In genomic region chr15:98617176-98617537, GRCm38 (mm10) we compare ENCODE assay signal across 8 mouse cellular contexts. TPM values are rescaled to one million over a fixed set of nuclear protein-coding genes. Genes with fewer than 3 reads are reported as not detected.
DNase-seq lines count a peak whose midpoint lies in the region; ATAC-seq and TF ChIP-seq lines count a peak whose summit lies in the region.

No protein-coding gene starts in this region.

- no peaks in the 10 kb centered on the region for H3K79me2 ChIP-seq in liver, adult 2 months (ENCODE audit: control insufficient read depth, insufficient read depth, low read length)

- H3K9ac ChIP-seq in liver, adult 2 months (ENCODE audit: low read depth, low read length) = no peak overlapping the region
- H3K9ac ChIP-seq in neural tube, embryonic 11.5 days (ENCODE audit: low read length) = no peak overlapping the region

- TF ChIP-seq CTCF in kidney, adult 2 months (conservative IDR thresholded peaks at IDR 0.05; ENCODE audit: insufficient read depth, insufficient read length, low read depth, low read length) = peak; percentile 82
- TF ChIP-seq CTCF in liver, adult 2 months (IDR thresholded peaks at IDR 0.05; ENCODE audit: low read depth, low read length) = peak; percentile 56; the same call in 1 of the 2 replicates

- no peak overlapping the region for H3K4me3 ChIP-seq in kidney, adult 2 months (ENCODE audit: insufficient read depth, low read depth, low read length)
- no peak overlapping the region for H3K4me3 ChIP-seq in liver, adult 2 months (ENCODE audit: insufficient read depth, low read depth, low read length)
- 0 out of 2 replicates have a peak overlapping the region, but pooled peaks have one; percentile 2 for H3K4me3 ChIP-seq in neural tube, embryonic 11.5 days (ENCODE audit: low read depth, low read length)

- H3K9me3 ChIP-seq in neural tube, embryonic 11.5 days (ENCODE audit: control insufficient read depth, low read length) = no peaks in the 10 kb centered on the region

- no peaks in the 10 kb centered on the region for H3K36me3 ChIP-seq in kidney, adult 2 months (ENCODE audit: control insufficient read depth, insufficient read depth, low read length)
- H3K36me3 ChIP-seq in liver, adult 2 months (ENCODE audit: control insufficient read depth, insufficient read depth, low read length) = no peaks in the 10 kb centered on the region
- no peaks in the 10 kb centered on the region for H3K36me3 ChIP-seq in neural tube, embryonic 11.5 days (ENCODE audit: control insufficient read depth, insufficient read depth, low read length)

- no peaks in the 10 kb centered on the region for H3K27me3 ChIP-seq in kidney, adult 2 months (replicated peaks; ENCODE audit: control insufficient read depth, insufficient read depth, low read length)
- no peaks in the 10 kb centered on the region; the same call in 1 of the 2 replicates for H3K27me3 ChIP-seq in liver, adult 2 months (ENCODE audit: control insufficient read depth, insufficient read depth, low read length)
- H3K27me3 ChIP-seq in neural tube, embryonic 11.5 days (ENCODE audit: control insufficient read depth, insufficient read depth, low read length) = 0 out of 2 replicates have a peak, but pooled peaks cover under 1% of the 10 kb centered on the region

- H3K4me2 ChIP-seq in neural tube, embryonic 11.5 days (ENCODE audit: low read depth) = peak overlapping the region; percentile 26

- no peak overlapping the region for H3K27ac ChIP-seq in kidney, adult 2 months (ENCODE audit: insufficient read depth, low read depth, low read length)
- no peak overlapping the region for H3K27ac ChIP-seq in liver, adult 2 months (replicated peaks; ENCODE audit: insufficient read depth, low read depth, low read length)
- no peak overlapping the region for H3K27ac ChIP-seq in neural tube, embryonic 11.5 days (ENCODE audit: low read depth, low read length)

- DNase-seq in 416B (ENCODE audit: low read depth) = peak; percentile 74
- DNase-seq in T-cell, adult 2 months (ENCODE audit: low spot score) = peak; percentile 41
- peak; percentile 95 for DNase-seq in embryo, embryonic 10.5 days (ENCODE audit: low spot score)
- DNase-seq in heart, adult 18-20 months = peak; percentile 63 to 96
- peak; percentile 81 for DNase-seq in kidney, adult 2 months
- no peak for DNase-seq in liver, adult 2 months (ENCODE audit: extremely low read depth, low read depth, low spot score)
- DNase-seq in neural tube, embryonic 11.5 days (ENCODE audit: low spot score) = peak; percentile 91
- peak; percentile 70 to 80 for DNase-seq in thymus, postnatal 36 days

- no peak for ATAC-seq in neural tube, embryonic 11.5 days (ENCODE audit: insufficient read depth, low FRiP score, low TSS enrichment)

- 1% methylated on average over 12 of the region's 12 CpGs for WGBS in kidney, adult 2 months
- under 1% methylated on average over 12 of the region's 12 CpGs for WGBS in liver, adult 2 months
- WGBS in neural tube, embryonic 11.5 days = under 1% methylated on average over 12 of the region's 12 CpGs

- peaks cover 20% of the 10 kb centered on the region for H3K4me1 ChIP-seq in kidney, adult 2 months (ENCODE audit: control insufficient read depth, insufficient read depth, low read length)
- peaks cover 5% of the 10 kb centered on the region; the same call in 1 of the 2 replicates for H3K4me1 ChIP-seq in liver, adult 2 months (ENCODE audit: control insufficient read depth, insufficient read depth, low read length)
- no peaks in the 10 kb centered on the region for H3K4me1 ChIP-seq in neural tube, embryonic 11.5 days (ENCODE audit: control insufficient read depth, insufficient read depth, low read length)

- no peak for TF ChIP-seq POLR2A in kidney, adult 2 months (IDR thresholded peaks at IDR 0.05; ENCODE audit: low read depth, low read length)
- TF ChIP-seq POLR2A in liver, adult 2 months (IDR thresholded peaks at IDR 0.05; ENCODE audit: extremely low read depth, insufficient read depth, low read length) = no peak

RNA-seq across cellular contexts. Expression of gene Adcy6, which starts 7.3 kb away (rescaled TPM):
- 100 to 1,000 TPM; 141 to 148 TPM for total RNA-seq in heart, adult 18-20 months (2021)
- 98.7 and 104 TPM in 2 replicates for polyA plus RNA-seq in kidney, adult 2 months (2012; rRNA removed)
- total RNA-seq in liver, adult 2 months (2014; rRNA removed) = 8.9 and 11.8 TPM in 2 replicates
- polyA plus RNA-seq in liver, adult 2 months (2012; rRNA removed) = 13.7 and 16.3 TPM in 2 replicates
- 11.4 and 12.7 TPM in 2 replicates for polyA plus RNA-seq in neural tube, embryonic 11.5 days (2014; fragmentation: Nextera tagmentation; extraction: Ambion mirVana)

RNA-seq across cellular contexts. Expression of gene Cacnb3, which starts 13.5 kb away (rescaled TPM):
- 1 to 10 TPM; 2.7 to 3.3 TPM for total RNA-seq in heart, adult 18-20 months (2021)
- 20.2 and 21.7 TPM in 2 replicates for polyA plus RNA-seq in kidney, adult 2 months (2012; rRNA removed)
- total RNA-seq in liver, adult 2 months (2014; rRNA removed) = 0.27 and 0.28 TPM in 2 replicates
- polyA plus RNA-seq in liver, adult 2 months (2012; rRNA removed) = 0.75 and 0.86 TPM in 2 replicates
- 57.4 and 58.4 TPM in 2 replicates for polyA plus RNA-seq in neural tube, embryonic 11.5 days (2014; fragmentation: Nextera tagmentation; extraction: Ambion mirVana)

RNA-seq across cellular contexts. Expression of gene Ddx23, which starts 45.5 kb away (rescaled TPM):
- 10 to 100 TPM; 60.7 to 63.2 TPM for total RNA-seq in heart, adult 18-20 months (2021)
- polyA plus RNA-seq in kidney, adult 2 months (2012; rRNA removed) = 23.8 and 24.4 TPM in 2 replicates
- total RNA-seq in liver, adult 2 months (2014; rRNA removed) = 27.6 and 33.9 TPM in 2 replicates
- 15.4 and 18.8 TPM in 2 replicates for polyA plus RNA-seq in liver, adult 2 months (2012; rRNA removed)
- 19.5 and 24.1 TPM in 2 replicates for polyA plus RNA-seq in neural tube, embryonic 11.5 days (2014; fragmentation: Nextera tagmentation; extraction: Ambion mirVana)

RNA-seq across cellular contexts. Expression of gene 4930415O20Rik, which starts 46.4 kb away (rescaled TPM):
- total RNA-seq in heart, adult 18-20 months (2021) = 1 to 10 TPM; 2.5 to 2.8 TPM
- polyA plus RNA-seq in kidney, adult 2 months (2012; rRNA removed) = 1.0 and 1.1 TPM in 2 replicates
- total RNA-seq in liver, adult 2 months (2014; rRNA removed) = not detected in 2 replicates
- not detected in 2 replicates for polyA plus RNA-seq in liver, adult 2 months (2012; rRNA removed)
- polyA plus RNA-seq in neural tube, embryonic 11.5 days (2014; fragmentation: Nextera tagmentation; extraction: Ambion mirVana) = not detected in 2 replicates

RNA-seq across cellular contexts. Expression of gene Ccnt1, which starts 46.4 kb away (rescaled TPM):
- 10 to 100 TPM; 26.3 to 31.2 TPM for total RNA-seq in heart, adult 18-20 months (2021)
- 10.0 and 11.0 TPM in 2 replicates for polyA plus RNA-seq in kidney, adult 2 months (2012; rRNA removed)
- 13.5 and 13.8 TPM in 2 replicates for total RNA-seq in liver, adult 2 months (2014; rRNA removed)
- 5.4 and 7.4 TPM in 2 replicates for polyA plus RNA-seq in liver, adult 2 months (2012; rRNA removed)
- polyA plus RNA-seq in neural tube, embryonic 11.5 days (2014; fragmentation: Nextera tagmentation; extraction: Ambion mirVana) = 62.2 and 65.6 TPM in 2 replicates

Comparison
In these comparisons a context has a peak if more than half of its experiments do, and no peak if none do; other contexts are left out.
1. RNA of gene Cacnb3, which starts 13.5 kb away (polyA plus RNA-seq): 57.4 to 58.4 TPM in neural tube, embryonic 11.5 days and 20.2 to 21.7 TPM in kidney, adult 2 months; 0.75 to 0.86 TPM in liver, adult 2 months; every median in the first group is over 10 times any median in the second.